Mouse (Mus musculus) MN1 (cell line): Measurements from ENCODE around the gene Alkbh8.
A peak's percentile ranks its signal among the peaks of the same experiment; 100 is the strongest.
"Not testable (repeated sequence)": the region's sequence is repeated elsewhere in the genome, so short reads cannot be mapped to it uniquely, and the experiment has no call there.

Experiments
- DNase-seq: peaks from one replicate; pipeline ENCODE4 v3.0.0-alpha.2; 2016; ENCODE audit warnings: low spot score

Alkbh8 gene

DNA sequence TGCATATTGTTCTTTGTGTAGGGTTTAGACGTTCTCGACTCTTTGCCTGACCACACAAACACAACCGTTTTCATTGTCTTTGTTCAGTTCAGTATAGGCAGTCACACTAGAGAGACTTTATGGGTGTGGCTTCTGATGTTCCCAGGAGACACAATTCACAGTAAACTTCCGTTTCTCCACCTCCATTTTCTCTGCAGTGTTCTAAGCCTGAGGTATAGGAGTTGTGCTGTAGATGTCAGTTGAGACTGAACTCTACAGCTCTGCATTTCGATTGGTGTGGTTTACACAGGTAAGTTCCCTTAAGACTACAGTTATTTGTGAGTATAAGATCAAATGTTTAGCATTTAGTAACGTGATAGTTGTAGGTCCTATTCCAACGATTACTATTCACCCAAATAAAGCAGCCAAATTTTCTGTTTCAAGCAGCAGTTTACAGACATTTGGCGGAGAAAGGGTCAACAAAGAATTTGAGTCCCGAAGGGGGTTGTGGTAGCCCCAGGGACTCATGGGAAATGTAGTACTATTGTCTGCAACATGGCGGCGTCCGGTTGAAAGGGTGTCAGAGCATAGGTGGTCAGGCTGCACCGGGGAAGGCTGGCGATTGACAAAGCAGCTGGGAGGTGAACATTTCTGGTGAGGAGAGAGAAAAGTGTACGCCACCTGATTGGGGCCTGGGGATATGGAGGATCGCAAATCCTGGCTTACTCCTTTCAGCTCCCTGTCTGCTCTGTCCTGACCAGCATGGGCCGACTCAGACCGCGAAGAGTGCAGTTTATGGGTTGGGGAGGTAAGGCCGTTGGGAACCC lies at the start of gene Alkbh8:
TSS of gene Alkbh8 (plus strand) at position 179 of the 806 bp plus-strand sequence.
- DNase-seq = peak; percentile 84

DNA sequence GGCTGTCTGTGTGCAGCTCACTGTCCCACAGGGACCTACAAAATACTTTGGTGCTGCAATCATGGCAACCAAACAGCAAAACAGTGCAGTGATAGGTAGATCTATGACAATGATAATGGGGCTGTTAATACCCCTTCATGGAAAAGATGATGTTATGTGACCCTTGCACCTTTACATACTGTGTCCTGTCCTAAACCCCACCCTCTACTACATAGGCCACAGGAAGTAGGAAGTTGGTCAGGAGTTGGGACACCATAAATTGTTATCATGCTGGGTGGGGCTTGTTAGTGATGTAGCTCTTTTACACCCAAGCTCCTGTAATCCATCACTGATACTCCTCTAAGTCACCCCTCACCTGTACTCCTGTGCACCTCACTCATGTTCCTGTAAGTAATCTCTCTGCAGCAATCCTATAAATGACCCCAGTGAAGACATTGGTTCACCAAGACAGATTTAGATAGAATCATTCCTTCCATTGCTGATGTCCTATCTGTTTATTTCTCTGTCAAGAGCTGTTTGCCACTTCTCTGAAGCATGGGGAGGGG lies 25.6 kb upstream of the Alkbh8 start:
- no peak for DNase-seq

DNA sequence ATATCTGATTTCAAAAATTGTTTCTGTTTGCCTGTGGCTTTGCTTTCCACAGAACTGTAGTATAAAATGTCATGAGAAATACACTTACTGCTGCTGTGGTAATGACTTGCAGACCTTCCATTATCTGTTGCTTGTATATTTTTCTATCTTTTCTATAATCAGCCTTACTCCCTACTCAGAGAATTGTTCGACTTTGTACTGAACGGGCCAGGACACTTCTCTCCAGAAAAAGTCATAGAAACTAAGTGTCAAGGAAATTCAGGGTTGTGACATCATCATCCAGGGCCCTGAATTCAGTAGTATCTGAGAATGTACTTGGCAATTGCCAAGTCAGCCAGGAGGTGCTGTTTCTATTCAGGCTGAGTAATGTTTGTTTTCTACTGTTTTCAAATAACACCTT lies 24.9 kb upstream of the Alkbh8 start:
- no peak for DNase-seq

DNA sequence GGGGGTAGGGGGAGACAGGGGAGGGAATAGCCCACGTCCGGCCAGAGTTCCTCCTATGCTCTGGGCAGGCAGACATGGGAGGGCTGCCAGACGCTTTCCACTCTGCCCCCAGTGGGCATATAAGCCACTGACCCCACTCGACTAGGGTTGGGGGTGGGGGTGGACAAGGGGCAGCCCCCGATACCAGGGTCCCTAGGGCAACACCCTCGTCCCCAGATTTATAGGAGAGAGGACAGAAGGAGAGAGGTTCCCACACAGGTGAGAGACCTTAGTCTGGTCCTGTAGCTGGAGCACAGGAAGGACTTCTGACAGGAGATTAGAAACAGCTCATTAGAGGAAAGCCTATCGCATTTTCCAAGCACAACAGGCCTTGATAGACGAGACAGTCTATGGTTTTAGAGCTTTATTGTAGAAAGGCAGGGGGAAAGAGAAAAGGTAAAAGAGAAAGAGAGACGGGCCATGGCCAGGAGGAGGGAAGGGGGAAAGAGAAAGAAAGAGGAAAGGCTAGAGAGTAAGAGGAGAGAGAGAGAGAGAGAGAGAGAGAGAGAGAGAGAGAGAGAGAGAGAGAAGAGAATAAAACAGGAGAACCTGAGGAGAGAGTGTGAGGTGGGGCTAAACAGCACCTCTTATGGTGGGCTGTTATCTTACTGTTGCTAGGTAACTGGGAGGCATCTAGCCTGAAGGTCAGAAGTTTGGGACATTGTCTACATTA lies 7.4 kb upstream of the Alkbh8 start:
- DNase-seq = not testable (repeated sequence)

DNA sequence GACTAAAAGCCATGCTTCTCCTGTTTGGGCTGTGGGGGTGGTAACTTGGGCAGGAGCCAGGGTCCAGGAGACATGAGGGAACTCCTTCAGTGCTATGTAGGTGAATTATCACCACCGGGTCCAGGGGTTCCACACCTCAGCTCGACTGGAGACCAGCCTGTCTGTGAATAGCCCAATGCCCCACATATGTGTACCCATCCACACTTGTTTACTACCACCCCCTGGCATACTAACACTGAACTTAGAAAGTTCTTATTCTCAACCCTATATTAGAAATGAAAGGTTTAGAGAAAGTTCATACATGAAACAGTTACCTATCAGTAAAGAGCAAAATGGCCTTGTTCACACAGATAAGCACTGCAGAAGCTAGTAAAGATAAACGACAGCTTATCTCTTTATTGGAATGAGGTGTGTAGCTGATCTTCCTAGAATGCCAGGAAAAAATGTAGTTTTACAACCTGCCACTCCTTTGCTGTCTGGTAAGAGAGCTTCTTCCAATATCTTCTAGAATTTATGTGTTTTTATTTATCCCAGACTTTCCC lies 6.8 kb upstream of the Alkbh8 start:
- no peak for DNase-seq

DNA sequence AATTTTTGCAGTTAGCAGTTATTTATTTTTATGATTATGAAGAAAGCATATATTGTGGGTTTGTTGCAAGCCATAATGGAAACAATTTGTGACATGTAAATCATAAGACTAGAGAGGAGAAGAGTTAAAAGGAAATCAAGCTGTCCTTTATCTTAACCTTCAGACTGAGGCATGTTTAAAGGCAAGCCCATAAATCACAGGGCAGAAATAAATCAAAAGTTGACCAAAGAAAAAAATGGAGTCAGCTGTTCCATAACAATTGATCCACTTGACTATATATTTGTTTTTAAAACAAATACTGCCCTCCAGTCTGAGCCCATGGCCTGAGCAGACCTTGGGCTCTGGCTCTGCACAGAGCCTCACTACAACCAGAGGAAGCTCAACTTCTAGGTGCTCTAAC lies 4.6 kb upstream of the Alkbh8 start:
- DNase-seq = no peak

DNA sequence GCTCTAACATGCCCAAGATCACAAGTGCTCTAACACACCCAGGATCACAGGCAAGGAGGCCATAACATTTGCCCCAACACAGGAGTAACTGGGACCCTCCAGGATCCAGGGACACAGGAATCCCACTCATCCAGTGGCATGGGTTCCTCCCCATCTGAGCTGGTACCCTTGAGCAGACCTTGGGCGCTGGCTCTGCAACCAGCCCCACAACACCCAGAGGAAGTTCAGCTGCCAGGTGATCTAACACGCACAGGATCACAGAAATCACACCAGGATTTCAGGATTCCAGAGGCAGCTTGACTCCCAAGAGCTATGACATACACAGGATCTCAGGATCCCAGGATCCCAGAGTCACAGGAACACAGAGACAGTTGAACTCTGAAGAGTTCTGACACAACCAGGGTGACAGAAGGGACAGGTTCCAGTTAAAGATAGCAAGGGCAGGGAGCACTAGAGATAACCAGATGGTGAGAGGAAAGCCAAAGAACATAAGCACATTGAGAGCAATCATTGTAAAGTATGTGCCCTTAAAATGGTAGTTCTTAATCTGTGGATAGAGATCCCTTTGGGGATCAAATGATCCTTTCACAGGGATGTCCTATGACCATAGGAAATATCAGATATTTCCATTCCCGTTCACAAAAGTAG lies 4.1 kb upstream of the Alkbh8 start:
- no peak for DNase-seq

DNA sequence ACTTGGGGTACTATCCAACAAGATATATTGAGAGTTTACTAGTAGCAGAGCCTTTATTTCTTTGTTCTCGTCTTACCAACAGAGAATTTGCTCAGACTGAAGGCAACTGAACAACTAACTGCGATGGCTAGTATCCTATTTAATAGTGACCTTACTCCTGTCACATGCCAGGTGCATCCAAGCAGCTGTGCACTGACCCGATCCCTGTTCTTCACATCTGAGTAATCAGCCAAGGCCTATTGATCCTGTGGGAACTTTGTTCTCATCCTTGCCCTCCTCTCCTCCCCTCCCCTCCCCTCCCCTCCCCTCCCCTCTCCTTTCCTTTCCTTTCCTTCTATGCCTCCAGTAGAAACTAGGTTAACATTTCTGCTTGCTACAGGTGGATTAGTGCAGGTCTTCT lies 1.7 kb downstream of the Alkbh8 start:
- DNase-seq = no peak

DNA sequence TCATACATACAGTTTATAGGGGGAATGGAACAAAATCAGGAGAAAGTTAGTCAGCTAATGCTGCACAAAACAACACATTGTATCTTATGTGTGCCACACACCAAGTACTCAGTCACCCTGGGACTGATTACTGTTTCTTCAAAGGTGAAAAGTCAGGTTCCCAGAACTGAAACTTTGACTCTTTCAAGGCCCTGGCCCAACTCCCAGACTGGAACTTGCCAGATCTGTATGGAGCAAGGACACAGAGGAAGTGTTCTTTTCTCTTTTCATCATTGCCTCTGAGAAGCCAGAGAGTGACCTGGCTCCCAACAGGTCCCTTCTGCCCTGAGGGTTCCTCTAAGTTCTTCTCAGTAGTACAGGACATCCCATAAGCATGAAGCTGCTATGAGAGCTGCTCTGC lies 10.2 kb downstream of the Alkbh8 start:
- DNase-seq = no peak

DNA sequence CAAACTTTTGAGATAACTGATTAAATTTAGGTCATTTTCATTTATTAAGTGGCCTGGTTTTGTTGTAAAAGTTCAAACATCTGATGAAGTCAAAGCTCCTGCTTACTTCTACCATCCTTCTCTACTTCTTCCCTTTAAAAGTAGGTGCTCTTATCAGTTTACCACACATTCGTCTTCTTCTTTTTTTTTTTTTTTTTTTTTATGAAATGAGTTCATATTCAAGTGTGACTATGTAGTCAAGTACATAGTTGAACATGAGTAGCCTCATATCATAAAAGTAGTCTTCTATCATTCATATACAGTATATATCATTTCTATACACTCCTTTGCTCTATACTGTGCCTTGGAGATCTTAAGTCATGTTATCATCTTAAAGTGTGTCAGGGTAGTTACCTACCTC lies 11.0 kb downstream of the Alkbh8 start:
- no peak for DNase-seq

DNA sequence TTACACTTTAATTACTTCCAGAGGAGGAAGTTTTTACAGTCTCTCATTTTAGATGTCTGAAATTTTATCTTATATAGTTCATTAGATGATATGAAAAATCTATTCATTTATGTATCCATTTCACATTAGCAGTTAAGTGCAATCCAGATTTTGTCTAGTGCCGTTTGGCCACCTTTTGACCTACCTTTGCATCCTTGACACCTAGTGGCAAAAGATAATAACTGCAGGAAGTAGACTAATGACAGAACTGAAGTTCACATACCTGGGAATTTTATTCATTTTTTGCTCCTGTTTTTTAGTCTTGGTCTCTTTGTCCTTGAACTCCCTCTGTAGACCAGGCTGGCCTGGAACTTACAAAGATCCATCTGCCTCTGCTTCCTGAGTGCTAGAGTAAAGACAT lies 15.1 kb downstream of the Alkbh8 start:
- DNase-seq = no peak

DNA sequence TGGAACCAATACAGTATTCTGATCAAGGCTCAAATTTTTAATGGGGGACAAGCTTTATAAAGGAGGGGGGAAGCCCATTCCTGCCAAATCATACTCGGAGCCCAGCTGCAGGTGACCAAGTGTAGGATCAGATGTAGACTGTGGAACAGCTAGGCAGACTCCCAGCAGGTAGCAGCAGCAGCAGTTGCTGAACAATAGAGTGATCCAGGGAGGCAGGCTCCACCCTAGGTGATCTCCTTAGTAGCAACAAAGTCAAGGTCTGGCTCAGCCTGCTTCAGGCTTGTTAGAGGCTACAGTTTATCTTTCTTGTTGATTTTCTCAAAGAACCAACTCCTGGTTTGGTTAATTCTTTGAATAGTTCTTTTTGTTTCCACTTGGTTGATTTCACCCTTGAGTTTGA lies 41.4 kb downstream of the Alkbh8 start:
- not testable (repeated sequence) for DNase-seq

DNA sequence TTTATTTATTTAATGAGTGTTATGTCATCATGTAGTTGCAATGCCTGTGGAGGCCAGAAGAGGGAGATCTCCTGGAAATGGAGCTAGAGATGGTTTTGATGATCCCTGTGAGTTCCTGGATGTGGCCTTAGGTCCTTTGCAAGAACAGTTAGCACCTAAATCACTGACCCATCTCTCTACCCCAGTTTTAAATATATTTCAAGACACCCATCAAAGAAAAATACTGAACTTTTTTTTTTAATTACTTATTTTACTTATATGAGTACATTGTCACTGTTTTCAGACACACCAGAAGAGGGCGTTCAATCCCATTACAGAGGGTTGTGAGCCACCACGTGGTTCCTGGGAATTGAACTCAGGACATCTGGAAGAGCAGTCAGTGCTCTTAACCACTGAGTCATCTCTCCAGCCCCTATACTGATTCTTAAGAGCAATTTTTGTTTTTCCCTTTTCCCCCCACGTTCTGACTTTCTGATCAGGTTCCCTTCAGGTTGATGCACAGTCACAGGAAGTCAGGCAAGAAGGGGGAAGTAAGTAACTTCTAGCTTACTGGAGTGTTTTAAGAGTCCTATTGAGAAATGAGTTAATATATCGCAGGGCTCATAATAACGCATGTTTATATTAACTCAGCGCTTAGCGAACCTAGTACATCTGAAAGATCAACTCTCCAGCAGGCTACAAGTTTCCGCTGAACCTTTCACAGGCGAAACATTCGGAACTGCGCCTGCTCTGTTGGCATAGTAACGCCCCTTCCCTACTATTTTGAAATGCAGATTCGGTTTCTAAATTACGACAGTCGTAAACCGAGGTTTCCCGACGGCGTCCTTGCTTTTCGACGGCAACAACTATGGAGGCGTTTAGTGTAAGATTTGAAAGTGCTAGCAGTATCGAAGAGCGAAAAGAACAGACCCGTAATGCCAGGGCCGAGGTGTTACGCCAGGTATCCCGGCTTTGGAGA lies 68.6 kb downstream of the Alkbh8 start, which contains the start of gene Cwf19l2:
TSS of gene Cwf19l2 (plus strand) at position 342 of the 958 bp plus-strand sequence.
- DNase-seq = peak; percentile 93

DNA sequence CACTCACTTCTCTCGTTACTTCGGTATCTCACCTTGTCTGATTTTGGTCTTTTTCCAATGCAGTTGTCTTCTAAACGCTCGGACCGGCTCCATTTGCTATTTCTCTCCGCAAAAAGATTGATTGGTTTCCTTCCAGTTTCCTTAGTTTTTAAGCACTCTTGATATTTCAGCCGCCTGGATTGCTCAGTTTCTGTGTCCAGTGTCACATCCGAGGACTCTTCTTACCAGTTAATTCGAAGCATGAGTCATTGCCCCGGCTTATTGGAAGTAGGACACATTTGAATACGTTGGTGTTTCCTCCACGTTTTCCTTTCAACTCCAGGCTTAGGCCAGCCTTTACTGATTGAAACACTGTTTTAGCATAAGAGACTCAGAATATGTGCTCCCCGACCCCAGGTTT lies 69.4 kb downstream of the Alkbh8 start:
- DNase-seq = peak; percentile 54

DNA sequence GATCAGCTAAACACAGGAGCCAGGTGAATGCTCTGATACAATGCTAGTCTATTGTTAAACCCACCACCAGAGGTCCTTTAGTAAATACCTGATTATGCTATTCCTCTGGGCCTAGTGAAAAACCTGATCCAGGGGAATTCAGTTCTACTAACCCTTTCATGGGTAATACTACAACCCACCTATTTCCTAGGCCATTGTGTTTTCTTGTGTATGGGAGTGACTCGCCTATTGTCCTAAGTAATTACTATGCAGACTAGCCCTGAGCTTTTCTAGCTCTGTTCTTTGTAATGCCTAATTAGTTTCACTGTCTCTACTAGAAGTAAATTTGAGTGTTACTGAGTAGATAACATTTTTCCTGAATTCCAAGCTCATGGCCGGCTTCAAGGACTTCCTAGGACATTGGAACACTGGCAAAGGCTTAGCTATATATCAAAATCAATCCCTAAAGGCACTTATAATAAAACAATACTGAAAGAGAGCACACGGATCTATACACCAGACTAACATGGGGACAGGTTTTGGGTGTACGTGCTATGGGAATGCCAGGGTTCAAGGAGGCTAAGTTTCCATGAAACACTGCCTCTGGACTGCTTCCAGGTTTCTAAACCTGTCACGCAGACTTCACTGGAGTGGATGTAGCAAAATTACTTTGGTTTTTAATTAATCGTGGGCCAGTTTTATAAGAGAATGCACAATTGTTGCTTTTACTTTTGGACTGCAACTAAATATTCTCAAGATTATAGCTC lies 104.8 kb downstream of the Alkbh8 start:
- DNase-seq = not testable (repeated sequence)
